Mouse (Mus musculus) heart, postnatal 0 days (tissue): ENCODE data around the gene Cd19. TPM values are rescaled to one million over a fixed set of nuclear protein-coding genes. Genes with fewer than 3 reads are reported as not detected.
A peak's percentile ranks its signal among the peaks of the same experiment; 100 is the strongest.
"Not testable (repeated sequence)": the region's sequence is repeated elsewhere in the genome, so short reads cannot be mapped to it uniquely, and the experiment has no call there.

ENCODE experiments used
- ATAC-seq: fragments of 200-750 bp; cut with Nextera tagmentation; 2 replicates; pipeline ENCODE4 v1.8.0; 2017; ENCODE audit warnings: low read depth, moderate number of reproducible peaks, moderate library complexity; ENCODE audit not compliant: insufficient read depth
- DNase-seq: peaks from one replicate; pipeline ENCODE4 v3.0.0-alpha.2; 2016; ENCODE audit warnings: low spot score
- H3K27ac ChIP-seq: fragments of 300-500 bp; sonication (generic); 2 replicates; pipeline ENCODE4 v1.5.1; 2014; ENCODE audit warnings: low read depth, mild to moderate bottlenecking
- H3K27me3 ChIP-seq: fragments of 300-500 bp; sonication (generic); 2 replicates; pipeline ENCODE4 v1.6.1; 2014; ENCODE audit warnings: low read length, mixed read lengths; ENCODE audit not compliant: control insufficient read depth, insufficient read depth
- H3K36me3 ChIP-seq: fragments of 300-500 bp; sonication (generic); replicated peaks from 2 replicates; pipeline ENCODE4 v1.6.1; 2014; ENCODE audit warnings: low read length, mixed read lengths; ENCODE audit not compliant: control insufficient read depth, insufficient read depth
- H3K4me1 ChIP-seq: fragments of 300-500 bp; sonication (generic); 2 replicates; pipeline ENCODE4 v1.6.1; 2014; ENCODE audit warnings: antibody characterized with exemption; ENCODE audit not compliant: control insufficient read depth, insufficient read depth
- H3K4me2 ChIP-seq: fragments of 300-500 bp; sonication (generic); 2 replicates; pipeline ENCODE4 v1.6.1; 2014; ENCODE audit warnings: low read depth, mild to moderate bottlenecking, low read length, moderate library complexity
- H3K4me3 ChIP-seq: fragments of 300-500 bp; sonication (generic); 2 replicates; pipeline ENCODE4 v1.5.1; 2014; ENCODE audit warnings: low read depth, low read length
- H3K9ac ChIP-seq: fragments of 300-500 bp; sonication (generic); replicated peaks from 2 replicates; pipeline ENCODE4 v1.6.1; 2014; ENCODE audit warnings: low read depth, low read length, mixed read lengths
- H3K9me3 ChIP-seq: fragments of 300-500 bp; sonication (generic); replicated peaks from 2 replicates; pipeline ENCODE4 v1.6.1; 2016; ENCODE audit warnings: low read length; ENCODE audit not compliant: control insufficient read depth
- CTCF ChIP-seq: IDR thresholded peaks from 2 replicates; pipeline ENCODE4 v1.5.1; 2016; ENCODE audit warnings: antibody characterized with exemption, control low read depth, low read depth
- EP300 ChIP-seq: IDR thresholded peaks from 2 replicates; pipeline ENCODE4 v1.6.1; 2016; ENCODE audit warnings: antibody characterized with exemption, low read depth
- WGBS: fragments of 180-500 bp; shearing (Covaris S2); extraction: QIAGEN DNeasy Blood & Tissue Kit; methylation state at CpG from one replicate; pipeline ENCODE4 v1.1.7; 2014; 5-methylcytosine and 5-hydroxymethylcytosine counted together
- polyA plus RNA-seq: library from polyadenylated mRNA; unstranded; fragments of >200 nt; fragmentation: Nextera tagmentation; extraction: Ambion mirVana; gene quantifications from 2 replicates; pipeline ENCODE4 v1.2.1, GENCODE M21; 2015
- total RNA-seq: library from RNA; depleted of rRNA; stranded (reverse); fragments of >200 nt; gene quantifications from 2 replicates; pipeline ENCODE4 v1.2.3, GENCODE M21; 2014; ENCODE audit warnings: low replicate concordance

Gene Cd19
- total and polyA plus RNA-seq, 2 experiments from 2014 or later, result 0.04 to 0.12 TPM

DNA sequence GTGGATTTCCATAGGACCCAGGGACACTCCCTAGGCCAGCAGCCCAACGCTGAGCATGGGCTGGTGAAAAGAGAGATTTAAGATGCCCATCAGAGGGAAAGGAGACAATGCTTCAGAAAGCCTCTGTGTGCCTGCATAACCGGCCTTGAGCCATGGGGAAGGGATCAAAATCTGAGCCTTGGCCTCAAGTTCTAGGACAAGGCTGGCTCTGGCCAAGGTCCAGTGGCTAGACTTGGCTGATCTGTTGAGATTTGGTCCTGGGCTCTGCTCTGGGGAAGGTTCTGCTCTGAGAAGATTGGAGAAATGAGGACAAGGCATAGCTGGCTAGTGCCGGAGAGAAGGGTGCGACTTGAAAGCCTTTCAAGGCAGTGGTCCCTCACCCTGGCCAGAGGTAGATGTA lies 3.6 kb downstream of the Cd19 start:
- DNase-seq, result no peak
- Histone ChIP-seq H3K27me3 (no peaks in the 10 kb centered on the region), H3K36me3 (no peaks in the 10 kb centered on the region), H3K4me3 (no peak overlapping the region), H3K4me1 (no peaks in the 10 kb centered on the region), H3K9ac (no peak overlapping the region), H3K27ac (no peak overlapping the region), H3K4me2 (no peak overlapping the region), H3K9me3 (no peaks in the 10 kb centered on the region)
- TF ChIP-seq CTCF, result no peak
- ATAC-seq, result no peak
- WGBS, result 76% methylated on average over 4 of the region's 4 CpGs

DNA sequence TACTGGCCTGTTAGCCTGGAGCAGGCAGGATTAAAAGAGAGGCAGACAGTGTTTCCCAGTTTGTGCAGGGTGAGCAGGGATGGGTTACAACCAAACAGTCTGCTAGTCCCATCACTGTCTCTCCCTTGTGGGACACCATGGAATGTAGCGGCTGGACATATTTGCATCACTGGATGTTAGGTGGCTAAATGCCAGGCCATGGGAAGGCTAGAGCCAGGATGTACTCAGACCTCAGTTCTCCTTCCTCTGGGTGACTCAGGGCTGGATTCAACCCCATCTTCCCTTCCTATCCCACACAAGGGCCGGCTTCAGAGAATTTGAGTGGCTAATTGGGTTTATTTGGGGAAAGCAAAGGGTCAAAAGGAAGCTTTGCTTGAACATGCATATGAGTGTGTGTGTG lies 6.0 kb downstream of the Cd19 start:
- no peaks in the 10 kb centered on the region for H3K9me3 ChIP-seq
- 60% methylated on average over 2 of the region's 2 CpGs for WGBS
- H3K4me3 ChIP-seq, result no peak overlapping the region
- no peak overlapping the region for H3K27ac ChIP-seq
- no peak for TF ChIP-seq EP300
- TF ChIP-seq CTCF, result no peak
- no peak overlapping the region for H3K4me2 ChIP-seq
- no peaks in the 10 kb centered on the region for H3K36me3 ChIP-seq
- no peak for ATAC-seq
- no peaks in the 10 kb centered on the region for H3K4me1 ChIP-seq
- DNase-seq, result no peak
- no peaks in the 10 kb centered on the region for H3K27me3 ChIP-seq
- H3K9ac ChIP-seq, result no peak overlapping the region

- WGBS, result 73% methylated on average over 6 of the region's 8 CpGs
- not testable (repeated sequence) for H3K4me2 ChIP-seq, H3K27ac ChIP-seq, H3K27me3 ChIP-seq, H3K36me3 ChIP-seq, H3K9ac ChIP-seq, H3K4me3 ChIP-seq, DNase-seq, H3K9me3 ChIP-seq, ATAC-seq, H3K4me1 ChIP-seq
Observed at GRCm38 (mm10) chr7:126402518-126402917, 12.2 kb downstream of the Cd19 start.

DNA sequence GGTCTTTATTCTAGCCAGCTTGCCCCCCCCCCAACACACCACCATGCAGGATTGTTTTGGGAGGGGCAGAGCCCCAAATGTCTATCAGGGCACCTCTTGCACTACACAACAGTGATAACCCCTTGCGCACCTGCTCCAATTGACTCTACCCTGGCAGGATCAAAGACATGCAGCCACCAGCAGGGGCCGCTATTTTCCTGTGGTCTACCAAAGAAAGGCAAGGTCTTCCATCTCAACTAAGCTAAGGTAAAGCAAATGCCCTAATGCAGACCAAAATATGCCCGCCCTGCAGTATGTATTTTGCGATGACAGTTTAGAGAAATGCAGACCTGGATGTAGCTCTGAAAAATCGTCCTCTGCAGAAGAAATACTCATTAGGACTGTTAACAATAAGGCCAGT lies 15.1 kb downstream of the Cd19 start:
- Histone ChIP-seq H3K4me3 (no peak overlapping the region), H3K27ac (no peak overlapping the region), H3K9me3 (no peaks in the 10 kb centered on the region), H3K36me3 (no peaks in the 10 kb centered on the region), H3K9ac (no peak overlapping the region), H3K4me1 (0 out of 2 replicates have a peak, but pooled peaks cover 3% of the 10 kb centered on the region), H3K27me3 (no peaks in the 10 kb centered on the region), H3K4me2 (no peak overlapping the region)
- no peak for ATAC-seq
- no peak for TF ChIP-seq EP300
- TF ChIP-seq CTCF, result peak; percentile 91
- 10% methylated on average over 5 of the region's 5 CpGs for WGBS
- DNase-seq, result peak; percentile 66

- Histone ChIP-seq H3K27me3 (no peaks in the 10 kb centered on the region), H3K27ac (no peak overlapping the region), H3K4me1 (0 out of 2 replicates have a peak, but pooled peaks cover 3% of the 10 kb centered on the region), H3K9ac (no peak overlapping the region), H3K36me3 (no peaks in the 10 kb centered on the region), H3K4me3 (no peak overlapping the region), H3K4me2 (no peak overlapping the region), H3K9me3 (no peaks in the 10 kb centered on the region)
- DNase-seq (no peak), ATAC-seq (no peak)
- 87% methylated on average over 4 of the region's 4 CpGs for WGBS
- TF ChIP-seq CTCF (no peak), EP300 (no peak)
Observed at GRCm38 (mm10) chr7:126397822-126398221, 16.9 kb downstream of the Cd19 start.

DNA sequence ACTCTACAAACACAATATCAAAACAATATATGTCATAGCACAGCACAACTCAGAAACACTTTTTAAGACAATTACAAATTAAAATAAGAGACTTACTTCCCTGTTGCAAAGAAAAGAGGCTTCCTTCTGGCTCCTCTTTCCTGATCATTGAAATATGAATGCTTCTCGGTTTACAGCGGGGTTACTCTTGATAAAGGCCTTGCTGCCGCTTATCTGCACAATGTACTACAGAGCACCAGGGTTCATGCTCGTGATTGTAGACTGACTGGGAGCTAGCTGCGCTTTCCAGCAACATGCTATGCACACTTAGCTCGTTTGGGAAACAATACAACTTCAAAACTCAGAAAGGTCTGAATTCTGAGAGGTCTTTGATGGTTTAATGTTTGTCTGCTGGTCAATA lies 17.5 kb downstream of the Cd19 start:
- no peak for TF ChIP-seq CTCF
- TF ChIP-seq EP300, result no peak
- Histone ChIP-seq H3K36me3 (no peaks in the 10 kb centered on the region), H3K27ac (no peak overlapping the region), H3K9ac (no peak overlapping the region), H3K4me1 (0 out of 2 replicates have a peak, but pooled peaks cover 3% of the 10 kb centered on the region), H3K4me2 (peak overlapping the region; percentile 22; the same call in 1 of the 2 replicates), H3K9me3 (no peaks in the 10 kb centered on the region), H3K4me3 (no peak overlapping the region), H3K27me3 (no peaks in the 10 kb centered on the region)
- DNase-seq (no peak), ATAC-seq (no peak)
- 28% methylated on average over 6 of the region's 6 CpGs for WGBS
